Mouse (Mus musculus) embryo, embryonic 10.5 days (tissue): Measurements from ENCODE around the gene Yy1.

Experiments
- DNase-seq: peaks from one replicate; pipeline ENCODE4 v3.0.0-alpha.2; 2015; ENCODE audit warnings: low spot score

The Yy1 gene

DNA sequence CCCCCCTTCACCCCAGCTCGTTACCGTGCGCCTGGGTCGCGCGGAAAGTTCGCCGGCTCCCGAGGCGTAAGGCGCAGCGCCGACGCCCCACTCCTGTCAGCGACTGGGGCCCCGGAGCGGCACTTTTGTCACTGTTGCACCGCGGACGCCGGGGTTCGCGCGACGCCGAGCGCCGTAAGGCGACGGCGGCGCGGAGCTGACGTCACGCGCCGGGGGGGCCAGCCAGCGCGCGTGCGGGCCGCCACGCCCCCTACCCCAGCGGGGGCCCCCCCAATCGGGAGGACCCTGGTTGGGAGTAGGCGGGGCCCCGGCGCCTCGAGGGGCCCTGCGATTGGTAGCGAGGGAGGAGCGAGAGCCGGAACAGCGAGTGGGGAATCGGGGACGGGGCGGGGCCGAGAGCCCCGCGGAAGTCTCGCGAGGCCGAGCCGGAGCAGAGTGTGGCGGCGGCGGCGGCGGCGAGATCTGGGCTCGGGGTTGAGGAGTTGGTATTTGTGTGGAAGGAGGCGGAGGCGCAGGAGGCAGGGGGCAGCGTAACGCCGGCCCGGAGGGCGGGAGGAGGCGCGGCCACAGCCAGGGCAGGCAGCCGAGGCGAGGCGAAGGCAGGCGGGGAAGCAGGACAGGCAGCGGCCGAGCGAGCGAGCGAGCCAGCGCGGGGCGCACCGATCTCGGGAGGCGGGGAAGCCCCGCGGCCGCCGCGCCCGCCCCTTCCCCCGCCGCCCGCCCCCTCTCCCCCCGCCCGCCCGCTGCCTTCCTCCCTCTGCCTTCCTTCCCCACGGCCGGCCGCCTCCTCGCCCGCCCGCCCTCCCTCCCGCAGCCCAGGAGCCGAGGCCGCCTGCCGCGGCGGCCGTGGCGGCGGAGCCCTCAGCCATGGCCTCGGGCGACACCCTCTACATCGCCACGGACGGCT lies at the start of gene Yy1:
Yy1 (plus strand) TSS at position 428 of the 907 bp plus-strand sequence.
- peak; percentile 98 for DNase-seq

DNA sequence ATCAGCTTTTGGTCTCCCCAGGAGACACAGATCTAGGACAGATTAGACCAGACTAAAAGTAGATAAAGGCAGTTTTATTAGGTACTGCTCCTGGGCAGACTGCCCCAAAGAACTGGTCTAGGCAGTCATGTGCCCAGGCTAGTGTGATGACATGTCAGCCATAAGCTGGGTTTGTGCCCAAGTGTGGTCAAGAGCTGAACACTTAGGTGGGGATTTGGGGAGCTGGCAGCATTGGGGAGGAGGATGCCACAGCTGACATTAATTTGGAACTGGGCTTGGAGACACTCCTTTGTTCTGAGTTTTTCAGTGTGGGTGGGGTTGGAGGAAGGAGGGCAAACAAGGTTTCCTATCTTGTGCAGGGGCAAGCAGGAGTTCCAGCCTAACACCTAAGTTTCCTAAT lies 46.8 kb upstream of the Yy1 start:
- DNase-seq = no peak

DNA sequence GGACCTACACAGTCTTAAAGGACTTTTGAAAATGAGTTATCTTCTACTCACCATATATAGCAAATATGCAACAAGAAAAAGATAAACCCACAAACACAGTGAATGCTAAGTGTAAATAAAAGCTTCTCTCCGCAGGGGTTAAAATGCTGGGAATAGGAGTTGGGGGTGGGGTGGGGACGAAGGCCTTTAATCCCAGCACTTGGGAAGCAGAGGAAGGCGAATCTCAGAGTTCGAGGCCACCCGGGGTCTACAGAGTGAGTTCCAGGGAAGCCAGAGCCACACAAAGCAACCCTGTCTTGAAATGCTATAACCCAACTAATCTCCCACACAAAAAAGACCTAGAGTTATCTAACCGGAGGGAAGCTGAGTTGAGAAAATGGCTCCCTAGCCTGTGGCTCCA lies 43.8 kb upstream of the Yy1 start:
- no peak for DNase-seq

DNA sequence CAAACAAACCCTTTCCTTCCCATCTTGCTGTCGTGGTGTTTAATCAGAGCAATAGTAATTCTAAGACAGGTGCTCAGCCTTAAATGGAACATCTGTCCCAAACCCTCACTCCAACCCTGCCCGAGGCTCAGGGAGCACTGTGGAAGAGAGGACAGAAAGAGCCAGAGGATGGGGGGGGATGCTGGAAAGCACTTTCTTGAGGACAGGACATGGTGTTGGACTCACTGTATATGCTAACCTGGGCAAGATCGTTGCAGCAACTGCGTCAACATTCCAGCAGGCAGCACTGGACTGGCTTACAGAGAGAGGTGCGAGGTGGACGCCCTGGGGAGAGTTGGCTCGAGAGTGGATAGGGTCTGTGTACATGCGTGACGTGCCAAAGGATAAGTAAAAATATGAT lies 43.3 kb upstream of the Yy1 start:
- no peak for DNase-seq

DNA sequence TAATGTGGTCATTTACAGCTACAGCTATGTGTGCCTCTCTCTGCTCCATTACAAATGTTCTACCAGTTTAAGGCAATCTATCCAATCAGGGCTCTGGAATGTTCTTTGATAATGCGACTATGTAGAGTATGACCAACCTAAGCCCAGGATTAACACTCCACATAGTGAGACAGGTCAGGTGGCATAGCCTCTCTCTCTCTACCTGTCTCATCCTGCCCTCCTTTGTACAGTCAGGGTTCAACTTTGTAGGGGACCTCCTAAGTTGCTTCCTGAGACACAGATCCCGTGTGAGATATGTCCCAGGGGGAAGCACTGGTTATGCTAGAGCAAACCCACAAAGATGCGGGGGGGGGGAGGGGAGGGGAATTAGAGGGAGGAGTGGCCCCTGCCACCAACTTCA lies 42.5 kb upstream of the Yy1 start:
- DNase-seq = no peak

DNA sequence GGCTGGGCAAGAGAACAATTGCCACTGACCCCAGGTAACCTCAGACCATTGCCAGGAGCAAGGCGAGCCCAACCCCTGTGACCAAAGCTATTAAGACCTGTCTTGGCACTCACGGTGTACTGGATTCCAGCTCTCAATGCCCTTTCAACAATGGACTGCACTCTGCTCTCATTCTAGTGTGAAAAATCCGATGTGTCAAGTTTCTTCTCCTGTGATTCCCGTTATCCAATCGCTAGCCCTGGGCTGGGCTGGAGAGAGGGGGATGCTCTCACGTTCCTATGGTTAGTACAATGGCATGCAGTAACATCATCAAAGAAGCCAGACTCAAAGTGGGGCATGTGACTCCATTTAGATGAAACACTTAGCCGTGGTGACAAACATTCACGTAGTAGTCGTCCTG lies 41.0 kb upstream of the Yy1 start:
- peak; percentile 13 for DNase-seq

DNA sequence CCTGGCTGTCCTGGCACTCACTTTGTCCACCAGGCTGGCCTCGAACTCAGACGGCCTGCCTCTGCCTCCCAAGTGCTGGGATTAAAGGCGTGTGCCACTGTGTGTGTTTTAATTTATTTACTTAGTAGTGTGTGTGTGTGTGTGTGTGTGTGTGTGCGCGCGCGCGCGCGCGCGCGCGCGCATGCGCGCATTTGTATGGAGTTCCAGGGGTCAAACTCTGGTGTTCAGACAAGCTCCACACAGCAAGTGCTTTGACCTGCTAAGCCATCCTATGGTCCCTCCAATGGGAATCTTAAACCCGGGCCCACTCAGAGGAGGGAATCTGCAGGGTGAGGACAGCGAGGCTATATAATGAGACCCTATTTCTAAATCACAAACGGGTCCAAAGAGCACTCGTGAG lies 37.6 kb upstream of the Yy1 start:
- DNase-seq = no peak

DNA sequence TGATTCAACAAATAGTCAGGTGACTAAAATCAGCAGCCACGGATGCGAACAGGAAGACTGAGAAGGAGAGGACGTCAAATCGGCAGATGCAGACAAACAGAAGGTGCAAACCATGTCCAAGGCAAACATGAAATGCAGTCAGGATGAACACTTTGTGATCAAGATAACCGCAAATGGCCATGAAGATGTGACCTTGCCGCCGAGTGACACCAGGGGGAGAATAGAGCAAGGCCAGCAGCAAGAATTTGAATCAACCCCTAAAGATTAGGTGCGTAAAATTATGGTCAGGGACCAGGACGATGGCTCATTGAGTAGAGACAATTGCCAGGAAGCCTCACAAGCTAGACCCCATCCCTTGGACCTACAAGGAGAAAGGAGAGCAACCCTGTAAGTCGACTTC lies 36.2 kb upstream of the Yy1 start:
- DNase-seq = peak; percentile 17

DNA sequence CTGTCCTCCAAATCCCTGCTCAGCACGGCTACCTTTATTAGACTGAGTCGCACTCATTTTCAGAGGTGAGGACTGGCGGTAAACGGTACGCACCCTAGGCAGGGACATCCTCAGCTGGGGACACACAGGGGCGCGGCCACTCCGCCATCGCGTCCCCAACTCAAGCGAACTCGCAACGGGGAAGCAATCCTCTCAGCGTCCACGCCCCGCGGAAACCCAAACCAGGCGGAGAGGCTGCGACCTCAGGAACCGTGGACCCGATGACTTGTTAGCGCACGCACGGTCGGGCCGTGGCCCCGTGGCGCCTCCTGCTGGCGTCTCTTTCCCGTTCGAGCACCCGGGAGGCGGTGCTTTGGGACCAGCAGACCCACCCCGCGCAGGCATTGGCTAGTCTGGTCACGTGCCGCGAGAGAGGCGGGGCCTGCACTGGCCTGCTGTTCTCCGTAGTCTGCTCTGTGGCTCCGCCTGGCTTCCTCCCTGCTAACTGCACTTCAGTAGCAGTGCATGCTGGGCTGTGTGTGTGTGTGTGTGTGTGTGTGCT lies 35.0 kb upstream of the Yy1 start:
- DNase-seq = peak; percentile 99

DNA sequence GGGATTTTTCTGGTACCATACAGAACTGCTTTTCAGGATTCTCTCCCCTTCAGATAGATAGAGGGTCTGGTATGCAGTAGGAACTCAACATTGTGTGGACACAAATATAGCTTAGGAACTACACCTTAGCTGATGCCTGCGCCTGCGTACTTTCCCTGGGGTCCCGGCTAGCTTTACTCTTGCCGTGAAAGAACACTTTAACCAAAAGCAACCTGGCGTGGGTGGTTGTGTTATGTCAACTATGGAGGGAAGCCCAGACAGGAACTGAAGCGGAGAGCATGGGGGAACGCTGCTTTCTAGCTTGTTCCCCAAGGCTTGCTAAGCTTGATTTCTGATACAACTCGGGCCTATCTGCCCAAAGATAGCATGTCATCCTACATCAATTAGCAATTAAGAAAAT lies 34.5 kb upstream of the Yy1 start:
- no peak for DNase-seq

DNA sequence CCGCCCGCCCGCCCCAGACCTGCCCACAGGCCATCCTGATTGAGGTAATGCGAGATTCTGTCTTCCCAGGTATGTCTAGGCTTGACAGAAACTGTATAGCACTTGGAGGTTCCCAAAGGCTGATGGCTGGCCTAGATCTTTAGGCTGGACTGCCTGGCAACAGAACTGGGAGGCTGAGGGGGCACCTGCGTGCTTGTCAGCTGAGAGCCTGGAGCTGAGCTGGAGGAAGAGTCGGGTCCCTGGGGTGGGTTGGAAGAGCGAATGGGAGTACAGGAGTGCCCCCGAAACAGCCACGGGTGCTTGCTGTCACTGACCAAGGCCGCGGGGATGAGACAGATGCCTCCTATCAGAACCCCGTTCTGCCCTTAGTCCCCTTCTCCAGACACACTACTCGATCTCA lies 34.1 kb upstream of the Yy1 start:
- DNase-seq = no peak

DNA sequence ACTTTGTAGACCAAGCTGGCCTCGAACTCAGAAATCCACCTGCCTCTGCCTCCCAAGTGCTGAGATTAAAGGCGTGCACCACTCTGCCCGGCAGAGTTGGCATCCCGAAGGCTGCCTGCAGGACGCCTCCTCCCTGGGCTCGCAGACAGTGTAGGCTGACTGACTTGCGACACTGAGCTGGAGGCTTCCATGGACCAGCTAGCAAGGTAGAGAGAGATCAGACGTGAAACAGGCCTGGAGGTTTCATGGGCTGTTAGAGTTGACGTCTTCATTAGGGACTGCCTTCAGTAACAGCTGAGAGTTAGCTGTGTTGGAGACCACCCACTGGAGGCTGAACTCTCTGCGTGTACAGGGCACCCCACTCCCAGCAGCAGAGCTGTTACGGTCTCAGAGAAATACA lies 33.5 kb upstream of the Yy1 start:
- no peak for DNase-seq

DNA sequence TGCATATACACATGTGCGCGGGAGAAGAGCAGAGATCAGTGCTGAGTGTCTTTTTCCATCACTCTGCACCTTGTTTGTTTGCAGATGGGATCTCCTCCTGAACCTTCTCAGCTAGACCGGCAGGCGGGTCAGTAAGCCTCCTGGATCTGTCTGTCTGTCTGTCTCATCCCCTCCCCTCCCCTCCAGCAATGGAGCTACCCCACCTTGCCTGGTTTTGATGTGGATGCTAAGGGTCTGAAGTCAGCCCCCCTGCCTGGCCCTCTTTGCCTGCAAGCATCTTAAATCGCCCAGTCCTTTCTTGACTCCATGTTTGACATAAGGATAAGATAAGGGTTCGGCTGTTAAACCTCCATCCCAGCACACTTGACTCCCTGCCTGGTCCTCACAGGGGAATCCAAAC lies 32.8 kb upstream of the Yy1 start:
- no peak for DNase-seq

DNA sequence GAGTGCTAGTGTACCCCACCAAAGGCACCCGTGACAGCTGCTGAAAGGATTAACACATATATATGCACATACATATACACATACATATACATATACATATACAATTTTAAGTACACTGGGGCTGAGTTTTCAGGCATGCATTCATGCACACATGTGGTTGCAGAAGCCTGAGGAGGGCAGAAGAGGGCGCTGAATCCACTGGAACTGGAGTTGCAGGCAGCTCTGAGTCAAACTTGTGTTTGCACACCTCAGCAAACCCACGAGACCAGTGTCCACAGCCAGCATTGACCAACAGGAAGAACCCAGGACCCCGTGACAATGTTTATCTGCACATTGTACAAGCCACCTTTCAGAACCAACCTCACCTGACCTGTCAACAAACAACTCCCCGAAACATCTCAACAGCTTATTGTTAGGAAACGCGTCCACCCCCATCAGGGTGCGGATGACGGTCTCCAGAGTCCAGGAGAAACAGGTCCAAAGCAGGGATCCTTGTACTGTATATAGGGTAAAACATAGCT lies 32.2 kb upstream of the Yy1 start:
- DNase-seq = peak; percentile 24

DNA sequence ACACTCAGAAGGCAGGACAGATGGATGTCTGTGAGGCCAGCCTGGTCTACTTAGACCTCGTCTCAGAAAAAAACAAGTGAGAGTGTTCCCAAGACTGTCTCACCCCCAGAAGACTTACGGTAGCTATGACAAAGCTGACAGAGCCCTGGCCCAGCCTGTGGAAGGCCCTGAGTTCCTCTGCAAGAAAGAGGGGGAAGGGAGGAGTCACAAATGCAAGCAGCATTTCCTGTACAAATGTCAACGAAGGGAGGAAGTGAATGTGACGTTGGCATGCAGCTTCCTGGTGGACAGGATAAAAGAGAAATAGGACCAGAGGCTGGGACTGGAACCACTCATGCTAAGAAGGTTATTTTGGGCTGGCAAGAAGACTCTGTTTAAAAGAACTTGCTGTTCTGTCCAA lies 31.6 kb upstream of the Yy1 start:
- no peak for DNase-seq

DNA sequence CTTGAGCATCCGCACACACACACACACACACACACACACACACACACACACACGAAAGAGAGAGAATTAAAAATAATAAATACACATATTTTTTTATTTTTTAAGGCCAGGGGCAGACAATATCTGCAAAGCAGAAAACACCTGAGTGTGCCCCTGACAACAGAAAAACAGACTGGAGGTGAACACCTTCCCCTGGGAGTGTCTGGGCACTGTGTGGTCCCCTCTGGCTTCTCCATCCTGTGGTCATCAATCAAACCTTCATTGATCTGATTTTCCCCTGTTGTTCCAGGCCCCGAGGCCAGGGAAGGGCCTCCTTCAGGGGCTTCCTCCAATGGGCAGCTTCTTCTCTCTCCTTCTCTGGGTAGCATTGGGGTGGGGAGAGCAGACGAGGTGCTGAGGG lies 31.1 kb upstream of the Yy1 start:
- DNase-seq = no peak

DNA sequence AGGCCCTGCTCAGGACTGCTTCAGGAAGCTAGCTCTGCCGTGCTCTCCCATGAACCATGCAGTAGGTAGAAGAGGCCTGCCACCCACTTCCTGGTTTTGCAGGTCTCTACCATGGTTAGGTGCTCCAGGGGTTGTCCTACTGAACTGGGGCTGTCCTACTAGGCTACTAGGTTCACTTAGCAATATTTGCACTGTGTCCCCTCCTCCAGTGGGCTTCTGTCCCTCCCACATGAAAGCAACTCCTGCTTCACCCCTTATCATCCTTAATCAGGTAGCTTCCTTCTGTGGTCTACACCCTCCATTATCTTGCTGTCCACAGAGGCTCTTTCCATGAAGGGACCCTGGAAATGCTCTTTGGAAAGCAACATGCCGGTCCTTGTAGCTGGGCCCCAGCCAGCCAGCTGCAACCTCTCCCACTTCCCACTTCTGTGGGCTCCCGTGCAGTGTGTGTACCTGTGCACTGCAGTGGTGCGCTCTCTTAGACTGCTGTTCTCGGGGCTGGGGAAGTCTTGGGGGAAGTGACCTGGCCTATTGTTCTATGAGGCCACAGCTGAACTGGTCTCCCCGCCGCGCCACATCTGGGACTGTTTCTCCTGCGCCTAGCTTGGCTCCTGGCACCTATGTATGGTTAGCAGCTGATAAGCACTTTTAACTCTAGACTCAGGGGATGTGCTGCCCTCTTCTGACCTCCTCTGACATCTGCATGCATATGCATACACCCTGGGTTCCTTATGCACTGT lies 29.5 kb upstream of the Yy1 start:
- DNase-seq = peak; percentile 39

DNA sequence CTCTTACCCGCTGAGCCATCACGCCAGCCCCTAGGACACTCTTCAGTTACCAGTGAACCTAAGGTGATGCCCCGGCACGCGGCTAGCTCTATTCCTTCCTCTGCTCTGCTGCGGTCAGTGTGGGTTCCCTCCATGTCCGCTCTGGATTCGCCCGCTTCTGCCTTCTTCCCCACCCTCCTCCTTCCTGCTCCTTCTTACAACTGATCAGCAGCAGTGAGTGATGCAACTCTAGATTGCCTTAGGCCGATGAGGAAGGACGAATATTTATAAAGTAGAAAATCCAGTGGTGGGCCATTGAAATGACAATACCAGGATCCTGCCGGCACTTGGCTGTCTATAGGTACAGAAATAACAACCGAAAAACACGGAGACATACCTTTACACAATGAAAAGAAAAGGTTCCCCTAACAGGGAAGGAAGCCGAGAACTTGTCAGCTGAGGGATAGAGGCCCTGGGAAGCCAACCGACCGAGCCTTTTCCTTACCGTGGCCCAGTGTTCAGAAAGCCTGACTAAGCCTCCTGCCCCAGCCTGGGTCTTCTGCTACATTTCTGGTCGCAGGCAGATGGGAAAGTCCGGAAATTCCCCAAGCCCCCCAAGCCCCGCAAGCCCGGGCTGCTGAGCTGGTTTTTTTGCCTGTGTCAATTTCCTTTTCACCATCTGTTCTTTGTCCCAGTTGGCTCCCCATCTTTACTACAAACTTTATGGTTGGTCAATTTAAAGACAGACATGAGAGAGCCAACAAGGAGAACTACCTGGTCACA lies 27.7 kb upstream of the Yy1 start:
- no peak for DNase-seq

DNA sequence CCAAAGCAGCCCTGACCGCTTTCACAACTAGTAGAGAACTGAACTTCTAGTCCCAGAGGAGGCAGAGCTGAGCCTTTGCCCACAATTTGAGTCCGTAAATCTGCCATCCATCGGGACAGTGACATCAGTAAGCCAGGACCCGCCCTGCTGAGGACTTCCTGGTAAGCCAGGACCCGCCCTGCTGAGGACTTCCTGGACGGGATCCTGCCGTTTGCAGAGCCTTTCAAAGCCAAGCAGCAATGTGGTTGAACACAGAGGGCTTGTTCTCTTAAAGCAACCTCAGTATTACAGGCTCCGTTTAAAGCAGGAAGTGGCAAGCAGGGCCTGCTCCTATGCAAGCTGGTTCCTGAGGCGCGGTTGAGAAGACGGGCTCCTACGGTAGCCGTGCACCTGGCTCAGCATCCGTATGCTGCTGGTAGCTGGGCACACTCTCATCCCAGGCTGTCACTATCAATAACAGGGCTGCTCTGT lies 27.0 kb upstream of the Yy1 start:
- peak; percentile 47 for DNase-seq

DNA sequence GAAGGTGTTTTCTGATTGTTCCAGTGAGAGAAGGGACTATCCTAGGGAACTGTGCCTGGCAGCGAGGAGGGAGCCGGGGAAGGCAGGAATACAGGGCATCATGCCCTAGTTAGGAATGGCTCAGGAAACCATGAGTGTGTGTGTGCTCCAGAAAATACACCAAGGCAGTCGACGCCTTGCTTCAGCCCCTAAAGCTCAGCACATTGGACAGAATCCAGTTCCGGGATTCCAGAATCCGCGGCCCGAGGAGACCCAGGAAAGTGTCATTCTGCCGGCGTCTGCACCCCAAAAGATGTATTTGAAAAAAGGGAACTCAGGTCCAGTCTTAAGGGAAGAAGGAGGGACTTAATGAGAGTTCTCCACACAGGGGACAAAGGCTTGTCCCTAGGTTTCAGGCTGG lies 26.5 kb upstream of the Yy1 start:
- no peak for DNase-seq

DNA sequence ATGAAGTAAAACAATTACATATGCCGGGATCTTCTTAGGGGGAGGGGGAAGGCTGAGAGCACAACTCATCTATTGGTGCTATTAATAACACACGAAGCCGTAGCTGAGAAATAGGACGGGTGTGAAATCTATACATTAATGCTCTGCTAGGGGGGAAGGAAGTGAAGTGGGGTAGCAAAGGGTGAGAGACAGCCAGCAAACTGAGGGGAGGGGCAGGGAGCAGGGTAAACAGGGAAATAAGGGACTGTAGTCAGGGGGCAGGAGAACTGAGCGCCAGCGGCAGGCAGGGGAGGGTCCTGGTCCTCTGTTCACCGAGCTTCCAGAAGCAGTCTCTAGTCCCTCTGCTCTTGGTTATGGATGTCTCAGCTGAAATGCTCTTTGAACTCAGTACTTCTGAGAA lies 25.9 kb upstream of the Yy1 start:
- DNase-seq = no peak

DNA sequence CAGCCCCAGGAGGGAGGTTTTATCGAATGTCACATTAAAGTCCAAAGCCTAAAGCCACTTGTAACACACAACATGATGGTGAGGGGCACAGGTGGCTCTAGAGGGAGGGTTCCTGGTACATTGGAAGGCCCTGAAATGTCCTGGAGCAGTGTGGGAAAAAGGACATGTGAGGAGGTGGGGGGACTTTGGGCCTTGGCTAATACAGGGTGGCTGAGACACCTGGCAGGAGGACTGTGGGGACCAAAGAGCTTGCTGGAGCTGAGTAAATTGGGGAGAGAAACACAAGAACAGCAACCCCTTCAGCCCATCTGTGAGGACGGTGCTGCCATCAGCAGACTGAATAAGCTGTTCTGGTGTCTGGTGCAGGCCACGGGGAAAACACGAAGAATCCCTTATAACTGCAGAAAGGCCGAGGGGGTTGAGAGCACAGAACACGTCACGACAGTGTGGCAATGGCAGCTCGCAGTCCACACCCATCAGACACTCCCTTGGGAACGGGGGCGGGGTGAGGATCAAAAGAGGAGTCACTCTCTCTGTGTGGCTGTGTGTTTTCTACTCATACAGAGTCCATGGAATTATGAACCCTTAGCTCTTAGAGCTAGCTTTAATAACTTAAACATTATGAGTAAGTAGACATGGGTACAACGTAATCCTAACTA lies 24.4 kb upstream of the Yy1 start:
- DNase-seq = no peak
